Mouse (Mus musculus) ovary, postnatal 10 days (tissue): Measurements from ENCODE around the gene Ppp1r10.

Experiments used
- DNase-seq: peaks from one replicate; pipeline ENCODE4 v3.0.0; 2022; ENCODE audit warnings: low spot score

Ppp1r10 gene

DNA sequence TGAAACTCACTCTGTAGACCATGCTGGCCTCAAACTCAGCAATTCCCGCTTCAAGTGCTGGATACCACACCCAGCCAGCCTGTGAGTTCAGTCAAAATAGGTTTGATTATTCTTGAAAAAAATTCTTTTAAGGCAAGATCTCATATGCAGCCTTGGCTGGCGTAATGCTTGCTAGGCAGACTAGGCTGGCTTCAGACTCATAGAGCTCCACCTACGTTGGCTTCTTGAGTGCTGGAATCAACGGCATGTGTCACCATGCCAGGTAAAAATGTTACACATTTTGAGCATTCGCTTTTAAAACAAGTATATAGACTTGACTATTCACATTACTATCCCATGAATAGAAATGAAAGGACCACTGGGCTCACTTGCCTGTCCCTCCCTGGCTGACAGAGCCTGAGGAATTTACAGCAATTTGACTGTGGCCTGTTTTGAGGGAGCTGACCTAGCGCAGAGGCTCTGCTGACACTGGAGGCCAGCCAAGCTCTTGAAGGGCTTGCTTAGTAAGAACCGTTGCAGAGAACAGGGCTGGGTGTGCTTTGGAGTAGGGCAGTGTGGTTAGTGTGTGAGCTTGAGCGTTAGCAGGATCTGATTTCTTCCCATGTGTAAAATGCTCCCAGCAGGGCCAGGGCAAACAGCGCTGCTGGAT lies 12.8 kb upstream of the Ppp1r10 start:
- no peak for DNase-seq

DNA sequence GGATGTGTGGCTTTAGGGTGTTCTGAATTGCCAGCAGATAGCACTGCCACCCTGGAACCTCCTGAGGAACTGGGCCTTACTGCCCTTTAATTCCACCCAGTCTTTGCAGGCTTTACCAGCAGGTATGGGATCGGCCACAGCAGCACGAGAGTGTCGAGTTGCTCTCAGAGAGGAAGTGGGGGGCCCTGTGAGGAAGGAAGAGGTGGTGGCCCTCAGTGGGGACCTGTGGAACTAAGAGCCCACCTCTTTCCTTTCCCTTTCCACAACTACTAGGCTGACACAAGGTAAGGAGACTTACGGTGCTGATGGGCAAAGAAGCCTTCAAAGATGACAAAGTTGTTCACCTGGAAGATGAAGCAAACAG lies 12.3 kb upstream of the Ppp1r10 start:
- no peak for DNase-seq

GRCm38 (mm10) chr17:35905587-35905986 lies 10.6 kb upstream of the Ppp1r10 start:
- no peak for DNase-seq

DNA sequence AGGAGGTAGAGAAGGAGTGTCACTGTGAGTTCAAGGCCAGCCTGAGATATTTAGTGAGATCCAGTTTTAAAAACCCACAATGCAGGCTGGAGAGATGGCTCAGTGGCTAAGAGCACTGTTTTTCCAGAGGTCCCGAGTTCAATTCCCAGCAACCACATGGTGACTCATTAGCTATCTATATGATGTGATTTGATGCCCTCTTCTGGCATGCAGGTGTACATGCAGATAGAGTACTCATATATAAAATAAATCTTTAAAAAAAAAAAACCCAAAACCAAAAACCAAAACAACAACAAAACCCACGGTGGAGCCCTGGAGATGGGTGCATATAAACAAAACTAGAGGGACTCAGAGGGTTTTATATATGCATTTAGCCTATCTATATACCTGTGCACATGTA lies 8.6 kb upstream of the Ppp1r10 start:
- no peak for DNase-seq

DNA sequence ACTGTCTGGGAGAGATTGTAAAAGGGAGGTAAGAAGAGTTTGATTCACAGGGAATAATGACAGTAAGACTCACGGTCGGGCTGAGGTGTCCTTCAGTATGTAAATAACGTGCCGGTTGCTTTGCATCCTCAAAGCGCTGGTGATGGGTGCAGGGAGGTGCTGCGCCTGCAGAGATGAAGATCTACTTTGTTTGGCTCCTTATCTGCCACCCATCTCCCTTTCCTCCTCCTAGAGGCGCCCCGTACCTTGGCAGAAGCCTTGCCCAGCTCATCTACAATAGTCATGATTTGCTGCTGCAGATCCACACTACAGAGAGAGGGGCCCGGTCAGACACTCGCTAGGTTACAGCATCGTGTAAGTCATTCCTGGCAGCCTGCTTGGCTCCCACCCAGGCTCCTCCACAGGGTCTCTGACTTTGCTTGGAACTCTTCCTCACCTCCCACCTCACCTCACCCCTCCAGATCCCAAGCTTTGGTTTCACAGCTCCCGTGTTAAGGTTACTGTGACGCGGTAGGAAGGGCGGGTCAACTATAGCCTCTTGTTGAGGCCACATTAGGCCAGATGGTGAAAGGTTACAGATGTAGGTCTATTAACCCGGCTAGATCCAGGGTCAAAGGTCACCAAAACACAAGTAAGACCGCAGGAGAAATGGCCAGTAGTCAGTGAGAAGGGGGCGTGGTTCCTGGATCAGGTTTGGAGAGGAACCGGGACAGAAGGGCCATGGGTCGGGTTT lies 6.9 kb upstream of the Ppp1r10 start:
- DNase-seq = no peak

DNA sequence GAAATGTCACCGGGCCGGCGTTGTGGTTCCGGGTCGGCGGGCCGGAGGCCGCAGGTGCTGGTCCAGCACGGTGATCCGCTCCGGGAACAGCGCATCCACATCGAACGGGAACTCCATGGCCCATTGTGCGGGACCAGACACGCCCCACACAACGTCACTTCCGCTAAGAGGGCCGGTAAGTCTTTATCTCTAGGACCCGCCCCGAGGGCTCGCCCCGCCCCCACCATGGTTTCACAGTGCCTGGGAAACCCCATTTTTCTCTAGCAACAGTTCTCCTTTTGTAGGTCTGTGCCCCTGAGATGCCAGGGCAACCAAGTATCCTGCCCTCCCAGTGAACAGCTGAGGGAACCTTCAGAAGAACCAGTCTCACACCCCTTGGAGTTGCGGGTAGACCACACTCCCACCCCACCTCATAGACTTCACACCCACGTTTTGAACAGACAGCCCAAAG lies 6.3 kb upstream of the Ppp1r10 start, which contains the start of gene Atat1:
Gene Atat1 (minus strand): TSS at position 157 of the 451 bp plus-strand sequence.
- peak; percentile 82 for DNase-seq

GRCm38 (mm10) chr17:35914975-35915374 lies 1.3 kb upstream of the Ppp1r10 start:
- DNase-seq = no peak

GRCm38 (mm10) chr17:35915538-35916296 lies 517 bp upstream of the Ppp1r10 start:
- no peak for DNase-seq

GRCm38 (mm10) chr17:35917143-35917462 lies 869 bp downstream of the Ppp1r10 start:
- no peak for DNase-seq

GRCm38 (mm10) chr17:35917463-35918251 lies 1.4 kb downstream of the Ppp1r10 start:
- no peak for DNase-seq

DNA sequence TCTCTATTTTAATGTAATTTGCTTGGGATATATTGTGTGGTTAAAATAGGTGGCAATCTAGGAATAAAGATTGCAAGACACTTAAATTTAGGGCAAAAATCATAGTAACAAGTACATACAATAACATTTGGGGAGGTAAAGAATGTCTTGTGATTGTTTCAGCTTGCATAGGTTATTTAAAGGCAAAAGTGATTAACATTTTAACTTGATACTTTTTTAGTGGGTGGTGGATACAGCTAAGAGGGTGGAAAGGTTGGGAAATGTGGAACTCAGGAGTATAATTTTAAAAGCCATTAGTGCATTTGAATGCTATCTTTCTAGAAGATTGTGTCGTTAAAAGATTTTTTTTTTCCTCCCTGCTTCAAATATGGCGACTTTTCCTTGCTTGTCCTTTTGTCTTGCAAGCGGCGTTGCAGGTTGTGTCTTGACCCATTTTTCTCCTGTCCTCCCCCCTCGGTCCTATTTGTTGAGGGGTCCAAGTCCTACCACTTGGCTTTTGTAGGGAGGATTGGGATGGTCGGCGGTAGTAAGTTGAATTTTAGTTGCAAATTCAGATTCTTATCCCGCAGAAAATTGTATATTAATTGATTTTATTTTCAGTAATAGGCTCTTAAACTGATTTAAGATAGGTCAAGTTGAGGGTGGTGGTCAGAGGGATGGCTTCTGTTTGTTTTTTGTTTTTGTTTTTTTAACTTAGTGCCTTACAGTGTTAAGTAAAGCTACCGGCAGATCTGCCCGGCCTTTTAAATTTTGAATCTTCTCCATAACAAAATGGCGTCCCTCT lies 2.2 kb downstream of the Ppp1r10 start:
- peak; percentile 32 for DNase-seq

- peak; percentile 66 for DNase-seq
These were observed 3.0 kb downstream of the Ppp1r10 start for GRCm38 (mm10) chr17:35919060-35919715.

- no peak for DNase-seq
These were observed 3.6 kb downstream of the Ppp1r10 start for GRCm38 (mm10) chr17:35919864-35920301.

DNA sequence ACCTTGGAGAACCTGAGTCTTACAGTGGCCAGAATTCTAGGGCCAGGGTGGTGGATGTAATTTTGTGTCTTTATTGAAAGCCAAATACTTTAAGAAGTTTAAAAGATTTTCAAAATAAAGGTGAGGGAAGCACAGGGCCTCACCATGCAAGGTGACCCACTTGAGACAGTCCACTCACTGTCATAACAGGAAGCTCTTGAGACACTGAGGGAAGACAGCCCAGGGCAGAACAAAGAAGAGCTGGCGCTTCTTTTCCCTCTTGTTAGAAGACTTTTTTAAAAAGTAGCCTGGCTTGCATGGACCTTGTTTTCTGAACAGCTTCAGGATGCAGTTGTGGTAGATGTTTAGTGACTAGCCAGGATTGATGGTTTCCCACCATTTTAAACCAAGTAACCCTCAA lies 4.2 kb downstream of the Ppp1r10 start:
- no peak for DNase-seq

DNA sequence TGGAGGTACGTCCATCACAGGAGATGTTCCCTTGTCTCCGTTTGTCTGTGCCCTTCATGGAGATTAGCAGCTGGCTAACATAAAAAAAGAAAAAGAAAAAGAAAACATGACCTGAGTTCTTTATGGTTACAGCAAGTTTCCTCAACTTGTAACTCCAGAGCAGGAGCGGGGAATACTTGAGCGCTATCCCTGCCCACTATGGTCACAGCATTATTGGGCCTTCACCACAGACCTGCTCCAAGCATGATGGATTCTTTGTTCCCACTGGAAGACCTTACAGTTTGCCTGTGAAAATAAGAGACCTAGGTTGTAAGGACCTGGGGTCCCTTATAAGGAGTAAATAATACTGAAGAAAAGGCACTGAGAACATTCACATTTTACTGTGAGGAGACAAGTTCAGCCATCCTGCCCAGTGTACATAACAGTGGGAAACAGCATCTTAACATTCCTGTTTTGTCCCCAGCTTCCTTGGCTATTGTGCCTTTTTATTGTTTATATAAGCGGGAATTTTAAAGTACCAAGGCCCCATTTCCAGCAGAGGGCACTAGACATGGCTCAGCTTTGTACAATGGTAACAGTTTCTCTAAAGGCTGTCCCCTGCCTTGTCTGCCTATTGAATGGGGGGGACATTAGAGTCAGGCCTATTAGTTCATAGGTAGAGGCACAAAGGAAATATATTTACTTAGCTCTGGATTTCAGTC lies 4.8 kb downstream of the Ppp1r10 start:
- DNase-seq = no peak

GRCm38 (mm10) chr17:35921710-35922109 lies 5.5 kb downstream of the Ppp1r10 start:
- DNase-seq = no peak

GRCm38 (mm10) chr17:35922566-35922965 lies 6.3 kb downstream of the Ppp1r10 start:
- DNase-seq = no peak

GRCm38 (mm10) chr17:35923281-35923680 lies 7.0 kb downstream of the Ppp1r10 start:
- no peak for DNase-seq

DNA sequence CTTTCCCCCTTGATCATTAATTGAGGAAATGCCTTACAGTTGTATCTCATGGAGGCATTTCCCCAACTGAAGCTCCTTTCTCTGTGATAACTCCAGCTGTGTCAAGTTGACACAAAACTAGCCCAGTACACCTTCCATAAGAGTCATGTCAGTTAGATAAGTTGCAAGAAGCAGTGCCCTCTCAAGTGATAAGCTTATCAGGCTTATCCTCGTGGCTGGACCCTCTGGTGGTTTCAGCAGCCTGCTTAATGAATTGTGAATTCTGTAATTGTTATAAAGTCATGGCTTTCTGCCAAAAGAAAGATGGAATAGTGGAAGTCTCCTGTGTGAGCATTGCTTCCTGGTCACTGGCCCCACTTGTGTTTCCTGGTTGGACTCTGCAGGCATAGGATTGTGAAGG lies 11.2 kb downstream of the Ppp1r10 start:
- no peak for DNase-seq

GRCm38 (mm10) chr17:35929534-35929933 lies 13.3 kb downstream of the Ppp1r10 start:
- no peak for DNase-seq
